Mouse (Mus musculus) layer of hippocampus, adult 11-12 months (tissue): ENCODE measurements at regions not wholly inside any gene's neighbourhood (a gene's known extent, or its start where the extent isn't known, plus 50 kb on each side); places are given as distances from the start of the nearest gene placed in this dataset.
"Not testable (repeated sequence)": the region's sequence is repeated elsewhere in the genome, so short reads cannot be mapped to it uniquely, and the experiment has no call there.

Source experiments
- DNase-seq: peaks from one replicate; pipeline ENCODE4 v3.0.0; 2022; ENCODE audit warnings: low spot score

DNA sequence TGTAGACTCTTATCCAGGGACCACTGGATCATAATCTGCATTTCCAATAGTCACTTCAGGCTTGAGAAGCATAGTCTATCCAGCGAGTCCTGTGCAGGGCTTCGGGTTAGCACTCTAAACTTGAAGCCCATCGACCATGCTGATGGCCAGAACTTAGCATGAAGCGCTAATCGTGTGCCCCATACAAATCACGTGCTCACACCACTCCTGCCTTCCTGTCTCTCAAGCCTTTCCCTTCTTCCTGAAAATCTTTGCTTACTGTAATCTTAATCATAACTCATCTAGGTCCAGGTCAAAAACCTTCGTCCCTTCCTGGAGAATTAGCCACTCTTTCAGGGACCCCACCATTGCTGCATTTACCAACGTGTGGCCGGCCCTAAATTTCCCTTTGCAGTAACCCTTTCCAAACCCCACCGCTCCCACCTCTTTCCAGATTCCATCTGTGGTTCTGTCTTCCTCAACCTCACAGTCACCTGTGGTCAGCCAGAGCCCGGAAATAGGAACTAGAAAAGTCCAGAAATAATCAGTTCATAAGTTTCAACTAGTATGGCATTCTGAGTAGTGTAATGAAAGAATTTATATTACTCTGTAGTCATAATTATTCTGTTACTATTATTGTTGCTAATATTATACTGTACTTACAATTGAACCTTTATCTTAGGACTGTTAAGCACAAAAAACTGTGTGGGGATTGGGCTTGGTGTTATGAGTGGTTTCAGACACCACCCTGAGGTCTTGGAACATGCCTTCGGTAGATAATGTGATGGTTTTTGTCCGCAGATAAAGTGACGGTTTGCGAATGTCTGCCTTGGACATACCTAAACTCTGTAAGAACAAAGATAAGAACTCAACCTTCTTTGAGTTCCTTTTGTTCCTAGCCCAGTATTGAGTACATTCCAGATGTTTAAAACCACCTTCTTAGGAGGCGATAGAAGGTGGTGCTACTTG lies 57.3 kb upstream of the Slc1a3 start:
- no peak for DNase-seq

DNA sequence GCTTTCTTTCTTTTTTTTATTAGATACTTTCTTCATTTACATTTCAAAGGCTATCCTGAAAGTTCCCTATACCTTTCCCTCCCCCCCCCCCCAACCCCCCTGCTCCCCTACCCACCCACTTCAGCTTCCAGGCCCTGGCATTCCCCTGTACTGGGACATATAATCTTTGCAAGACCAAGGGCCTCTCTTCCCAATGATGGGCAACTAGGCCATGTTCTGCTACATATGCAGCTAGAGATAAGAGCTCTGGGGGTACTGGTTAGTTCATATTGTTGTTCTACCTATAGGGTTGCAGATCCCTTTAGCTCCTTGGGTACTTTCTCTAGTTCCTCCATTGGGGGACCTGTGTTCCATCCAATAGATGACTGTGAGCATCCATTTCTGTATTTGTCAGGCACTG lies 55.6 kb upstream of the Slc1a3 start:
- not testable (repeated sequence) for DNase-seq

DNA sequence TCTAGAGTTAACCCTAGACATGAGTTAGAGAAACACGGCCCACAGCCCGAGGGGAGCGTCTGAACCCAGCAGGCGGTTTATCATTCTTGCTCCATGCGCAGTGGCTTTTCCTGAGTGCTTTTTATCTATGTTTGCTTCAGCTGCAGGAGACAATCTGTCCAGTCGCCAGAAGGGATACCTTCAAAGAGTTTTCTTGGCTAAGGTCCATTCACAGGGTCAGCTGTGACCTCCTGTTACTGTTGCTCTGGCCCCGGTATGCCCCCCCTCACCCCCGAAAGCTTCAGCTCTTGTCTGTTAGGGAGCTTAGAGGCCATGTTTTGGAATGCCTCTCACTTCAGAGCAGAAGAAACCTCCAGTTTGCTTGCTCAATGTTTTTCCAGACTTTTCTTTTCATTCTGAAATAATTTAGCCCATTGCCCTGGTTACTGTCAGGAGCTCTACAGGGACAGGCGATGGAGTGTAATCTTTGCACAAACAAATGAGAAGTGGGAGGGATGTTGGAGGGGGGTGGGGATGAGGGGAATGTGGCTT lies 51.2 kb upstream of the Slc1a3 start:
- DNase-seq: no peak

DNA sequence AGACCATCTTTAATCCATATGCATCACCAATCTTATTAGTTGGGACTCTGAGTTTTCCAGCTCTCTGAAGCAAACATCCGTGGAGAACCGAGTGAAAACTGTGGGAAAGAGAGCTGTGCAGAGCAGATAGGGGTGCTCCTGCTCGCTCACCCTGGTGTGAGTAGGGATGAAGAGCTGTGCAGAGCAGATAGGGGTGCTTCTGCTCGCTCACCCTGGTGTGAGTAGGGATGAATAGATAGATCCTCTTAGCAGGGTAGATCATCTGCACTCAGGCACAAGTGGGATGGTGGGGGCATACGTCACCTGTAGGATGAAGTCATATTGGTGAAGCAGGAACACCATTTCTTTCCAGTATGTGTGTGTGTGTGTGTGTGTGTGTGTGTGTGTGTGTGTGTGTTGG lies 50.6 kb upstream of the Slc1a3 start:
- no peak for DNase-seq
